Mouse (Mus musculus) midbrain, embryonic 11.5 days (tissue): ENCODE measurements around the gene Rdh16f1. TPM values are rescaled to one million over a fixed set of nuclear protein-coding genes. Genes with fewer than 3 reads are reported as not detected.
"Not testable (repeated sequence)": the region's sequence is repeated elsewhere in the genome, so short reads cannot be mapped to it uniquely, and the experiment has no call there.

Source experiments
- ATAC-seq: fragments of 200-750 bp; cut with Nextera tagmentation; 2 replicates; pipeline ENCODE4 v1.8.0; 2017; ENCODE audit warnings: moderate TSS enrichment, moderate library complexity; ENCODE audit not compliant: low FRiP score
- DNase-seq: peaks from one replicate; pipeline ENCODE4 v3.0.0; 2015; ENCODE audit warnings: low spot score; ENCODE audit errors: missing footprints
- H3K27ac ChIP-seq: fragments of 300-500 bp; sonication (generic); 2 replicates; pipeline ENCODE4 v1.5.1; 2014; ENCODE audit warnings: low read depth, low read length
- H3K27me3 ChIP-seq: fragments of 300-500 bp; sonication (generic); 2 replicates; pipeline ENCODE4 v1.6.1; 2014; ENCODE audit warnings: mild to moderate bottlenecking, low read length, moderate library complexity, mixed read lengths; ENCODE audit not compliant: control insufficient read depth, insufficient read depth
- H3K36me3 ChIP-seq: fragments of 300-500 bp; sonication (generic); 2 replicates; pipeline ENCODE4 v1.6.1; 2014; ENCODE audit warnings: mild to moderate bottlenecking, low read length, moderate library complexity, mixed read lengths; ENCODE audit not compliant: control insufficient read depth, insufficient read depth
- H3K4me1 ChIP-seq: fragments of 300-500 bp; sonication (generic); 2 replicates; pipeline ENCODE4 v1.6.1; 2014; ENCODE audit warnings: low read length; ENCODE audit not compliant: control insufficient read depth, insufficient read depth
- H3K4me2 ChIP-seq: fragments of 300-500 bp; sonication (generic); 2 replicates; pipeline ENCODE4 v1.6.1; 2014; ENCODE audit warnings: mild to moderate bottlenecking, moderate library complexity
- H3K4me3 ChIP-seq: fragments of 300-500 bp; sonication (generic); 2 replicates; pipeline ENCODE4 v1.5.1; 2014; ENCODE audit warnings: low read depth, low read length
- H3K9ac ChIP-seq: fragments of 300-500 bp; sonication (generic); 2 replicates; pipeline ENCODE4 v1.6.1; 2014; ENCODE audit warnings: low read length
- H3K9me3 ChIP-seq: fragments of 300-500 bp; sonication (generic); 2 replicates; pipeline ENCODE4 v1.6.1; 2016; ENCODE audit warnings: low read length; ENCODE audit not compliant: control insufficient read depth
- WGBS: fragments of 180-500 bp; shearing (Covaris S2); extraction: QIAGEN DNeasy Blood & Tissue Kit; methylation state at CpG from one replicate; pipeline ENCODE4 v1.1.7; 2014; 5-methylcytosine and 5-hydroxymethylcytosine counted together
- polyA plus RNA-seq: library from polyadenylated mRNA; unstranded; fragments of >200 nt; fragmentation: Nextera tagmentation; extraction: Ambion mirVana; gene quantifications from 2 replicates; pipeline ENCODE4 v1.2.1, GENCODE M21; 2014

The Rdh16f1 gene
- polyA plus RNA-seq, 1 experiment from 2014 or later: not detected

DNA sequence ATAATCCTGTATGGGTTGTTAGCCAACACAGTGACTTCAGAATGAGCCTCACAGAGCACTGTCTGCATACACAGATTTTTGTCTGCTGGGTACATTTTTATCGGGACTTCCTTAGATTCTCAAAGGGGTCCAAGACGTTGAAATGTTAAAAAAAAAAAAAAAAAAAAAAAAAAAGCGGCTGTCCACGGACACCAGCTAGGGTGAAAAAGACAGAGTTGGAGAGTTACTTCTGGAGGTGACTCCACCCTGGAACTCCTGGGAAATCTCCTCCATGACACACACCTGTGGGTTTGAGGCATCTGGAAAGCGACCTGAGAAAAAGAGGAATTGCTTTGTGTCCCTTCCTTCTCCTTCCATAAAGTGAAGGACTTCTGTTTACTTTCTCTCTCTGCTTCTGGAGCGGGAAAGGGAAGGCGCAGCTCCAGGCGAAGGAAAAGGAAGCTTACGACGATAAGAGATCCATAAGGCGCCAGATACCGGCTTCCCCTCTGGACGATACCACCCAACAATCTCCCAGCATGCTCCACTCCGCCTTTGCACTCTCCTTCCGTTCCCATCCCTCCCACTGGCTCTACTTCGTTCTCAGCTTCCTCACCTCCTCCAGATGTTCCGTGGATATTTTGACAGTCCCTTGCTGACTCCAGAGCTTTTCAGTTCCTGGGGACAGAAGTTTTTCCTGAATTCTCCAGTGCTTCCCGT is 3.7 kb upstream of the Rdh16f1 start:
- Histone ChIP-seq H3K4me2 (peak overlapping the region; percentile 19; the same call in 1 of the 2 replicates), H3K4me3 (no peak overlapping the region), H3K9me3 (no peaks in the 10 kb centered on the region), H3K9ac (no peak overlapping the region), H3K36me3 (no peaks in the 10 kb centered on the region), H3K27ac (no peak overlapping the region), H3K4me1 (no peaks in the 10 kb centered on the region), H3K27me3 (no peaks in the 10 kb centered on the region)
- WGBS: 58% methylated on average over 17 of the region's 18 CpGs
- DNase-seq: no peak
- no peak for ATAC-seq

DNA sequence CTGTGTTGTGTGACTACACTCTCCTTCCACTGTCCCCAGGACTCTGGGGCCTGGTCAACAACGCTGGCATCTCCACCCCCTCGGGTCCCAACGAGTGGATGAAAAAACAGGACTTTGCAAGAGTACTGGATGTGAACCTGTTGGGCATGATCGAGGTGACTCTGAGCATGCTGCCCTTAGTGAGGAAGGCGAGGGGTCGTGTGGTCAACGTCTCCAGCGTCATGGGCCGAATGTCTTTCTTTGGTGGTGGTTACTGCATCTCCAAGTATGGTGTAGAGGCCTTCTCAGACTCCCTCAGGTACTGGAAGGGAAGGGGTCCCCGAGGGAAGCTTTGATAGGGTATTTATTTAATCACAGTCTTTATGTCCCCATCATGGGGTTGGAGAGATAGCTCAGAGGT is 3.3 kb downstream of the Rdh16f1 start:
- not testable (repeated sequence) for DNase-seq, H3K36me3 ChIP-seq, H3K4me1 ChIP-seq, H3K4me2 ChIP-seq, H3K4me3 ChIP-seq, H3K27me3 ChIP-seq, H3K27ac ChIP-seq, ATAC-seq, H3K9me3 ChIP-seq, H3K9ac ChIP-seq
- 89% methylated on average over 10 of the region's 10 CpGs for WGBS

DNA sequence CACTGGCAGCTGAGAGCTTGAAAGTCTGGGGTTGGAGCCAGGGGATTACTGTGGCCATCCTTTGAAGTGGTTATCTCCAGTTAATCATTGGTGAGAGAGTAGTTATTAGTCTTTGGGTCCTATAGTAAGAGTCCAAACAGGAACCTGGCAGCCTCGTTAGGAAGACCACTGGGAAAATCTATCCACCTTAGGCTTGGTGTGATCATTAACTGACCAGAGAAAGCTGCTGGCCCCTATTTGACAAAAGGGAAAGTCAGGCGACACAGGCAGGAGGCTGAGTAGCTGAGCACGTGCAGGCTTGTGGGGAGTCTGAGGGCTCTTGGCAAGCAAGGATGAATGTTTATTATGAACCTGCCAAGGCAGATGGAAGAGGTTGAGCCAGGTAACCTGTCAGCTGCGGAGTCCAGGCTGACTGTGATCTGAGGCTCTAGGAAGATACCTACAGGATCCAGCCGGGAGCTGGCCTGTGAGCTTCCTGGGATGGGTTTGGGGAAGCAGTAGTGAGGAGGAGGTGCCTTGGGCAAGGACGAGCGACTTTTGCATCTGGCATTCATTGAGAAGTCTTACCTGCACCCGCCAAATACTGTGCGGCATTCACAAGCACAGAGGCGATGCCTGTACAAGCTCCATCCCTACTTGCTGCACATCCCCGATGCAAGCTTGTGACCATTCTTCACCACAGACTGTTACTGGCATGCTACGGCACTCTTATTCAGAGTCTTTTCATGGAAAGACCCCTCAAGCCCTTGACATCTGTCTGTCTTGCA is 4.5 kb downstream of the Rdh16f1 start:
- DNase-seq (no peak), ATAC-seq (no peak)
- no peak overlapping the region for H3K4me2 ChIP-seq
- no peak overlapping the region for H3K4me3 ChIP-seq
- H3K9ac ChIP-seq: no peak overlapping the region
- WGBS: 71% methylated on average over 12 of the region's 12 CpGs
- no peaks in the 10 kb centered on the region for H3K9me3 ChIP-seq
- H3K4me1 ChIP-seq: no peaks in the 10 kb centered on the region
- H3K27ac ChIP-seq: no peak overlapping the region
- no peaks in the 10 kb centered on the region for H3K36me3 ChIP-seq
- H3K27me3 ChIP-seq: no peaks in the 10 kb centered on the region

DNA sequence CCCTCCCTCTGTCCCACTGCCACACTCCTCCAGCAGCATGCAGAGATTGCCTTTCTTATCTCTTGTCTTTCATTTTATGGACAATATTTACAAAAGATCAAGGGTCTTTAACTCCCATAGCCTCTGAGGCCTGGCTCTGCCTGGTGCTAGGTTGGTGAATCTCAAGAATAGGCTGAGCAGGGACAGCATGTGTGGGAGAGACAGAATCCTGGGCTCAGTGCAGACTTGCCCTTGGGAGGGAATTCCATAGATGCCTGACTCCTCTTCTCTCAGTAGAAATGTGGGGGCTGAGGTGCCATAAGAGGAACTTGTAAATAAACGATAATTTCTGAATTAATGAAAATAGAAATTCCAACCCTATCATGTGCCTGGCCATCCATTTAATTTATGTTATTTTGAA is 7.0 kb downstream of the Rdh16f1 start:
- 83% methylated on average over 1 of the region's 1 CpGs for WGBS
- Histone ChIP-seq H3K9me3 (no peaks in the 10 kb centered on the region), H3K4me3 (no peak overlapping the region), H3K4me1 (no peaks in the 10 kb centered on the region), H3K36me3 (no peaks in the 10 kb centered on the region), H3K9ac (no peak overlapping the region), H3K4me2 (no peak overlapping the region), H3K27ac (no peak overlapping the region), H3K27me3 (no peaks in the 10 kb centered on the region)
- no peak for DNase-seq
- no peak for ATAC-seq

DNA sequence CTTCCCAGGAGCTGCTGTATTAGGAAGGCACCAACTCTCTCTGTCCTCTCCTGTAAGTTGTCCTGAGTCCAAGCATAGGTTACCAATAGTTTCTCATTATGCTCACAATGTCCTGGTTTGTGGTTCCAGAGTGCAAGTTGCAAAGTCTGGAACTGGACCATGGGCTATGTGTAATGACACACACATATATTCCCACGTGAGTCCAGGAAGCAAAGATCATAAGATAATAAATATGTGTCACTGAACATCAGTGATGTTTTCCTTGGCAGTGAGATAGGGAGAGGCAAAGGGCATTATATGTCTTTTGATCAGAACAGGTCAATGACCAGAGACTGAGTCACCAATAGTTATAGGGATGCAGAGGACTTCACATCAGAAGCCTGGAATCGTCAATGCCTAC is 16.4 kb downstream of the Rdh16f1 start, which contains the start of gene Rdh9:
Gene Rdh9 (plus strand): TSS at position 376 of the 400 bp plus-strand sequence.
- 79% methylated on average over 2 of the region's 2 CpGs for WGBS
- H3K4me3 ChIP-seq: no peak within 1 kb of the TSS
- ATAC-seq (no peak), DNase-seq (no peak)
- no peak within 1 kb of the TSS for H3K9ac ChIP-seq
- H3K36me3 ChIP-seq: no peaks in the 10 kb centered on the region
- H3K4me2 ChIP-seq: no peak within 1 kb of the TSS
- no peaks in the 10 kb centered on the region for H3K27me3 ChIP-seq
- H3K9me3 ChIP-seq: no peaks in the 10 kb centered on the region
- no peaks in the 10 kb centered on the region for H3K4me1 ChIP-seq
- no peak within 1 kb of the TSS for H3K27ac ChIP-seq

DNA sequence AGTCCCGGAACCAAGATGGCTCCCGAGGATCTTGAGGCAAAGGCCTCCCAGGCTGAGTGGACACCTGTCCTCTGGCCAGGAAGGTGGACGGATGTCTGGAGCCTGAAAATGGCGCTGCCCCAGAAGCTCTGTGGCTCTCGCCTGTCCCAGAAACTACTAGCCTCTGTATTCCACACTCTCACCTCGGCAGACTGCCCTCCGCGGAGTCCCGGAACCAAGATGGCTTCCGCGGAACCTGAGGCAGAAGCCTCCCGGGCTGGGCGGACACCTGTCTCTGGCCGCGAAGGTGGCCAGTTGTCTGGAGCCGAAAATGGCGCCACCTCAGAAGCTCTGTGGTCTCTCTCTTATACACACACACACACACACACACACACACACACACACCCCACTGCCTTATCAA is 22.7 kb downstream of the Rdh16f1 start:
- not testable (repeated sequence) for H3K4me1 ChIP-seq, H3K36me3 ChIP-seq
- WGBS: 96% methylated on average over 17 of the region's 17 CpGs

DNA sequence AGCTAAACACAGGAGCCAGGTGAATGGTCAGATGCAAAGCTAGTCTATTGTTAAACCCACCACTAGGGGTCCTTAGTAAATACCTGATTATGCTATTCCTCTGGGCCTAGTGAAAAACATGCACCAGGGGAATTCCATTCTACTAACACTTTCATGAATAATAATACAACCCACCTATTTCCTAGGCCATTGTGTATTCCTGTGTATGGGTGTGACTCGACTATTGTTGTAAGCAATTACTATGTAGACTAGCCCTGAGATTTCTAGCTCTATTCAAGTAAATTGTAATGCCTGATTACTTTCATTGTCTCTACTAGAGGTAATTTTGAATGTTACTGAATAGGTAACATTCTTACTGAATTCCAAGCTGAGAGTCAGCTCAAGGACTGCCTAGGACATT is 25.8 kb downstream of the Rdh16f1 start:
- ATAC-seq, H3K4me2 ChIP-seq, H3K4me3 ChIP-seq, H3K9me3 ChIP-seq, H3K27me3 ChIP-seq, H3K9ac ChIP-seq, H3K36me3 ChIP-seq, H3K4me1 ChIP-seq, H3K27ac ChIP-seq, DNase-seq: not testable (repeated sequence)
- 85% methylated on average over 1 of the region's 1 CpGs for WGBS

More for the DNA sequence above, 22.7 kb downstream of the Rdh16f1 start:
- not testable (repeated sequence) for H3K9ac ChIP-seq, H3K4me2 ChIP-seq, H3K4me3 ChIP-seq, H3K27me3 ChIP-seq, H3K27ac ChIP-seq, H3K9me3 ChIP-seq, DNase-seq, ATAC-seq

DNA sequence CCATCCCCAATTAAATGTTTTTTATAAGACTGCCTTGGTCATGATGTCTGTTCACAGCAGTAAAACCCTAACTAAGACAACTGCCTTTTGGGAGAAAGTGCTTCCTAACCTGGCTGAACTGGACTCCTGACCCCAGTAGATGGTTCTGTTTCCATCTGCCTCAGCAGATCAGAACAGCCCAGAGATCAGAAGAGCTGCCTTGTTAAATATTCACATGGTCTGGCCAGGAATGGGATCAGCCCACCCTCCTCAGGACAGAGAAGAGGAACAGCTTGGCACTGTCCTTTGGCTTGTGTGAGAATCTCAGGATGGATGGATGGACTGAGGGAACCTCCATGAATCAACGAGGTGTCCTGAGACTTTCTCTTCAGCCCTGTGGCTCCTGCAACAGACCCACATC is 39.7 kb downstream of the Rdh16f1 start:
- DNase-seq: no peak
- no peaks in the 10 kb centered on the region for H3K4me1 ChIP-seq
- H3K36me3 ChIP-seq: no peaks in the 10 kb centered on the region
- H3K9ac ChIP-seq: no peak overlapping the region
- H3K9me3 ChIP-seq: no peaks in the 10 kb centered on the region
- no peak for ATAC-seq
- no peak overlapping the region for H3K4me3 ChIP-seq
- no peaks in the 10 kb centered on the region for H3K27me3 ChIP-seq
- WGBS: 80% methylated on average over 1 of the region's 1 CpGs
- H3K27ac ChIP-seq: no peak overlapping the region
- H3K4me2 ChIP-seq: no peak overlapping the region

DNA sequence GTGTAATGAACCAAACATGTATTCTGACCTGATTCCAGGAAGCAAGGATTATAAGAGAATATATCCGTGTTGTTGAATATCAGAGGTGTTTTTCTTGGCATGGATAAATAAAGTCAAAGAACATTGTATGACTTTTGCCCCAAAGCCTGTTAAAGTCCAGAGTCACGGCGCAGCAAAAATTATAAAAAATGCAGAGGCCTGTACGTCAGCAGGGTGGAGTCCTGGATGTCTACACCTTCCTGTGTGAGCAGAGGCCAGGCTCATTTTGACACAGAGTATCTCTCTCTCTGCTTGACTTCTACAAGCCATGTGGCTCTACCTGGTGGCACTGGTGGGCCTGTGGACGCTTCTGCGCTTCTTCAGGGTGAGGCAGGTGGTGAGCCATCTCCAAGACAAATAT is 41.3 kb downstream of the Rdh16f1 start, which contains the start of gene Rdh16:
Gene Rdh16 (plus strand): TSS at position 262 of the 400 bp plus-strand sequence.
- no peak for ATAC-seq
- WGBS: 85% methylated on average over 6 of the region's 6 CpGs
- no peaks in the 10 kb centered on the region for H3K4me1 ChIP-seq

More for the DNA sequence above, 41.3 kb downstream of the Rdh16f1 start, which contains the start of gene Rdh16:
- Histone ChIP-seq H3K4me3 (no peak within 1 kb of the TSS), H3K36me3 (no peaks in the 10 kb centered on the region), H3K9me3 (no peaks in the 10 kb centered on the region), H3K9ac (no peak within 1 kb of the TSS), H3K4me2 (no peak within 1 kb of the TSS), H3K27ac (no peak within 1 kb of the TSS), H3K27me3 (no peaks in the 10 kb centered on the region)
- no peak for DNase-seq
